Mouse (Mus musculus): ENCODE data around the gene Gm49711.

- TF ChIP-seq CTCF (IDR thresholded peaks at IDR 0.05; ENCODE audit: low read depth, low read length): no peak
- no peak for TF ChIP-seq POLR2A (IDR thresholded peaks at IDR 0.05; ENCODE audit: insufficient read depth, low read length)
- TF ChIP-seq EP300 (IDR thresholded peaks at IDR 0.05; ENCODE audit: insufficient read depth, low read depth, low read length): no peak
These were observed 89.7 kb downstream of the Gm49711 start for GRCm38 (mm10) chr16:92147631-92148366.
